Mouse (Mus musculus) embryo, embryonic 10.5 days (tissue): ENCODE measurements at regions not wholly inside any gene's neighbourhood (a gene's known extent, or its start where the extent isn't known, plus 50 kb on each side); places are given as distances from the start of the nearest gene placed in this dataset.
A peak's percentile ranks its signal among the peaks of the same experiment; 100 is the strongest.

Experiments
- DNase-seq: peaks from one replicate; pipeline ENCODE4 v3.0.0-alpha.2; 2015; ENCODE audit warnings: low spot score

- DNase-seq: peak; percentile 72
Observed at GRCm38 (mm10) chr12:92292460-92293340, 443.7 kb upstream of the Sel1l start.

GRCm38 (mm10) chr12:92291490-92291889 is 442.5 kb upstream of the Sel1l start:
- no peak for DNase-seq

- no peak for DNase-seq
Observed at GRCm38 (mm10) chr12:92285511-92285910, 436.6 kb upstream of the Sel1l start.

DNA sequence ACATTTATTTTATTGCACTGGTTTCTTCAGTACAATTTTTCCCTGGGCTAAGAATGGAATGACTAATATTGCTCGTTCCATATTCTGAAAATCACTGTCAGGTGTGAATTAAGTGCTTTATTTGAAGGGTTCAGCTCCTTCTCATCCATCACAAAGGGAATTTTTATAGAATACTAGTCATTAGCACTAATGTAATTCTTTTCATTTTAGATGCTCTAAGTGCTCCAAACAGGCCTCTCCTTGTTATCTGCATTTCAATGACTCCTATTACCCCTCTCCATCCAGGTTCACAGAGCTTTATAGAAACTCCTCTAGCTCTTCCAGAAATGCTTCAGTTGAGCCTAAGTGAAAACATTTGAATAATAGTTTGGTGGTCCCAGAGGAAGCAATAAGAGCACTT is 431.5 kb upstream of the Sel1l start:
- no peak for DNase-seq

DNA sequence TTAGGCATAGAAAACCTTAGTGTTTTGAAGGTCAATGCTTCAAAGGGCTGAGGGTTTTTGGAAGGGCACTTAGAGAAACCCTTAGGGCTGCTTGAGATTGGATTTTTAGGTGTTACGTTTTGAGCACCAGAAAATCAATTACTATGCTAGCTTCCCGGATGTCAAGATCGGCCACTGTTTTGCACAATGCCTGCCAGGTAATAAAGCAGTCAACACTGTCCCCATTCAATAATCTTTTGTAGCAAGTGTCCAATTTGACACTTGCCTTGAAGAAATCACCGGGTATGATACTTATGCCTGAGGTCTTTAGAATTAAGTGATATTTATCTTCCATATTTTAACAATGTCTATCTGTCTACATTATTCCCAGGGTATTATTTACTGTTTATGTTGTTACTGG is 403.0 kb upstream of the Sel1l start:
- peak; percentile 5 for DNase-seq

GRCm38 (mm10) chr12:92246790-92247451 is 398.0 kb upstream of the Sel1l start:
- peak; percentile 32 for DNase-seq

DNA sequence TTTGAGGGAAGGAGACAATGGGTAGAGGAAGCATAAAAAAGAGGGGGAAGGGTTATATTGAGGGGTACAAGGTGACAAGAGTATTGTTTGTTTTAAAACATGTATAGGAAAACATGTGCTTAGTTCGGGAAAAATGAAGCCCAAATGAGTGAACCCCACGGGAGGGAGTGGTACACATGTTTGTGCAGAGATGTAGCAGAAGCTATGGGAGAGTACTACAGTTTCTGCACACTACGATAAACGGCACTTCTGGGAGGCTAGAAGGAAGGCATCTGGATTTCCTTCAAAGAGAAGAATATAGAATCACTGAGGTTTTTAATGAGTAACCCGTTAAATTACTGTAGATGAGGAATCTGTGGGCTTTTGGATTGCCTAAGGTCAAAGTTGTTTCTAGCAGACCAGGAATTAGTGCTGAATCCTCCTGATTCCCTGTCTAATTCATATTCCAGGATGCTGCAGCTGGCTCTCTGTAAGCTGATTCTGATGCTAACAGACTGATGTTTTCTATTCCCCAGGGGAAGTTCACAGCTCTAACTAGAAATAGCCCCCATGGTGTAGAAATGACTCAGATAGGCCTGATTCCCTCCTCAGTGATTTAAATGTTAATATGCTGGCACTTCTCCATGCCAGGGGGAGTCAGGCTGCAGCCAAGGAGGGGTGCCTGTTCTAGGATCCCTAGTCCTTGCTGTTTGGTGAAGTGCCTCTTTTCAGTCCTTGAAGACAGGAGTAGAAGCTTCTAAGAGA is 391.2 kb upstream of the Sel1l start:
- no peak for DNase-seq

DNA sequence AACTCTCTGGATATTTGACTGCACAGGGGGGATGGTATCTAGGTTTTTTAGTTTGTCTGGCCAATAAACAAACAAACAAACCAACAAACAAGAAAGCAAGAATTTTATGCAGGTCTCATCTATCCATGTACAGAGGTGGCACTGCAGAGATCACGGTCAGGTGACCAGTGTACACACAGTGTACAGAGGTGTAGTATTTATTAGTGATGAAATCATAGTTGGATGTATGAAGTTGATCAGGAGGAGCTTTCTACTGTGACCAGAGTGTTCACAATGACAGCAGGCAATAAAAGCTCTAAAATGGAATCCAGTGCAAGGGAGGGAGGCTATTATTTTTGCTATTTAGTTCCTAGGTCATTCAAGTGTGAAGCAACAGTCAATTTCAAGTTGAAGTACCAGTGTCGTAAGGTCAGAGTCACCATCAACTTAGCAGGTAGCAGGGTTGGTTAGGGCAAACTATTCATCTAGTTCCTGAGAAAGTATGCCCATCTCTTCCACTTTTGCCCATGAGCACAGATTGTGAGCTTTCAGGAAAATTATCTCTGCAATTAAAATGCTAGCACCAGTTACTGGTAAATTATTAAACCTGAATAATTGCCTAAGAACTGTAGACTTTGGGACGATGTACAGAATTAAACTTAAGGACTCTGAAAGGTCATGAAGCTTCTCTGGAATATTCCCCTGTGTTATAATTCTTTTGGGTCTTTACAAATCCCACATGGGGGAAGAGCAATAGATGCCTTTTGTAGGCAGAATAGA is 384.9 kb upstream of the Sel1l start:
- no peak for DNase-seq

DNA sequence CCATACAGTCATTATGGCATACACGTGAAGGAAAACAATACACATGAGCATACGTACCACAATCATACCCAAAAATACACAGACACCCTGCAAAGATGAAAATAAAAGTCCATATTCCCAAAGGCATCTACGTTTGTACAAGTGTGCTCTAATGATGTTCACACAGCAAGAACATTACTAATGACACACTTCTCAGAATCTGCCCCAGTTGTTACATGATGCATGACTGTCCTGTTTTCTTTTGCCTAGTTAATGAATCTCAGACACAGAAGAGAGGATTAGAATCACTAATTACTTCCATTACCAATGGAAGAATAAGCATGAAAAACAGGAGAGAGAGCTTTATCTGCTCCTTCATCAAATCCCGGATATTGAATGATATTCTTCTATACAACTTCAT is 379.6 kb upstream of the Sel1l start:
- no peak for DNase-seq

- no peak for DNase-seq
Observed at GRCm38 (mm10) chr12:92203351-92203750, 354.4 kb upstream of the Sel1l start.

DNA sequence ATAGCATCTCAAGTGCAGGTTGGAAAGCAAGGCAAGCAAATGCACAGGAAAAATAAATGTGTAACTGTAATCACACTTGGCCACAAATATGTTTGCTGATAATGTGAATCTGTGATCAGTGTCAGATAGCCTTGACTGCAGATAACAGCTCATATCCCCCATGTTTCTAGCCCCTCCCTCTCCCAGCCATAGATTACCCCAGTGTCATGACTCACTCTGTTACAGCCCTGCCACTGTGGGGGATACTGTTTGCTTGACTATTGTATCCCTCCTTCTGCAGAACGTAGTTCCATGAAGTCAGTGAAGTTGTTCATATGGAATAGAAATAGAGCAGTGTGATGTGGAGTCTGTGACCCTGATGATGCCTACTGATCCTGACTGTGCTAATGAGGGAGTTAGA is 351.6 kb upstream of the Sel1l start:
- no peak for DNase-seq

DNA sequence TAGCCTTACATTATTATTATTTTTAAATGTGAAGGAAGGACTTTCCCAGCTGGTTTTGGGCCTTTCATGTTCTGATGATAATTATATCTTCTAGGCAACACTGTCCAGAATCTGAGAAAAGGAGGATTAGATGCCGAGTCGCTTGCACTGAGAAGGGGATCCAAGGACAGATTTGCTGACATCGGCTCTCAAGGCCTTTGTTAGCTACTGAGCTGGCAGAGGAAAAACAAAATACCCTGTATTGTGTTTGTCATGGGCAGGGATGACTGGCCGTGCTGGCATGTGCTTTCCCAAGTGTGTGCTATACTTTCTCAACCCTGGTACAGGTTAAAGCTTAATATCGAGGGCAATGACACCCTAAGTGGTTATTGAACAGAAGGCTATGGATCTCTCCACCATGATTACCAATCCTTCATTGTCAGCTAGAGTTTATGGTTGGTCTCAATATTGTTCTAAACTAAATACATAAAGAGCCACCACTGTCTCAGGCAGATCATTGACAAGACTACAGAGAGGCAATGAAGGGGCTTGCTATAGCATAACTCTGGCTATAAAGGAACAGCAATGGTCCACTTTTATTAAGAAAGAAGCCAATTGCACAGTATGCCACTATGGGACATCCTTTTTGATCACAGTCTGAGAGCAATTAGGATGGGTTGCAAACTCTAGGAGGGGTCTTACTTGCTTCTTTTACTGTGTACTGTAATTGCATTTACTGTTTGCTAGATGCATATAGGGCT is 350.0 kb upstream of the Sel1l start:
- no peak for DNase-seq

- no peak for DNase-seq
Observed at GRCm38 (mm10) chr12:92193934-92194685, 345.2 kb upstream of the Sel1l start.

GRCm38 (mm10) chr12:92193199-92193933 is 344.4 kb upstream of the Sel1l start:
- no peak for DNase-seq

- DNase-seq: no peak
Observed at GRCm38 (mm10) chr12:92189022-92189421, 340.1 kb upstream of the Sel1l start.

DNA sequence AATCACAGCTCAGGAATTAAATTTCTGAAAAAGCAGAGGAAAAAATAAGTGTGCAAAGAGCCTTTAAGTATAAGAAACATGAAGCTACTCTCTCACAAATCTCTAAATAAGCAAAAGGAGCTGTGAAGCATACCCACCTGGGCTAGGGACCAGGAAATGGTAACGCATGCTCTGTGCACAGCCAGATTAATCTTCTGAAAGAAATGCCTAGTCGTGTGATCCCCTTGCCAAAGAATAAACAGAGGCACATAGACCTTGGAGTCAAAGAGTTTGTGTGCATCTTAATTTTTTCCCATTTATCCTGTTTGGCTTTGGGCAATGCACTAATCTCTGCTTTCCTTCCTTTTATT is 338.2 kb upstream of the Sel1l start:
- DNase-seq: no peak

DNA sequence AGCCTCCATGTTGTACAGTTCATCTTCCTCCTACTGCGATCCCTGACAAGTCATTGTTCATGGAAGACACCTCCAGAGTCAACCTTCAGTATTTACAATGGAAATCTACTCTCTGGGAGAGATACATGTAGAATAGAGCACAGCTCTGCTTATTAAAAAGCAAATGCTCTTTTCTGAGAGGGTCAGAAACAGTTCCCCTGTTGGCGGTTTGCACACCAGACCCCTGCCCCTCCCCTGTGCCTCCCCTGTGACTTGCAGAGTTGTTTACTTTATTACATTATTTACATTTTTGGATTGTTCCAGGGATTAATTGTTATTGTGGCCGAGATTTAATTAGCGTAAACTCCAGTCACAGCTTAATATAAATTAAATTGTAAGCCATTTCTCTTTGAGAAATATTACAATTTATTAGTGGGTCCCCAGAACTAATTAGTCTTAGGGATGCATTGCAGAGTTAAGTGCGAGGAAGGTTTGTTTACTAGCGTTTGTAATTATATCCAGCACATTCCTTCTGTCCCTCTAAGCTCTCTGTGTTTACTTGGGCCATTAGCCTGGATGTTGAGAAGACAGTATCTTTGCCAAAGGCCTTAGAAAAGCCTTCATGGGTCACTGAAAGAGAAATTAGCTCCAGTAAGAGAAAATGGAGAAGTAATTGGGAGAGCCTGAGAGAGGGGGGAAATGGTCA is 337.6 kb upstream of the Sel1l start:
- peak; percentile 5 for DNase-seq

DNA sequence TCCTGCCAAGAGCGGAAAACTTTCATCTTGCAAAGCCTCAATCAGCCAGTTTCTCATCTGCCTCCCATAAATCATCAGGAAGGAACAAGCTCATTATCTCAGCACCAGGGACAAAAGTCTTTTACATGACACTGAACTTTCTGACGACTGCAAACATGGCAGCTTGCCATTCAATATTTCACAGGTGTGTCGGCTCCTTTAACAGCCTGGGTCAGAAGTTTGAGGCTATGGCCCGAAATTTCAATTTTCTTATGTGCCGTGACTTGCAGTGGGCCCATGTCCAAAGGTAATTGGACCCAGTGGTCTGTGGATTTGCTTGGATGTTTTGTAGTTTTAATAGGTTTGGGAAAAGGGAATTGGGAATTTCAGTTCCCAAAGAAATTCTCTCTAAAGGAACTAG is 330.3 kb upstream of the Sel1l start:
- no peak for DNase-seq

- no peak for DNase-seq
Observed at GRCm38 (mm10) chr12:92156726-92157125, 307.8 kb upstream of the Sel1l start.

- DNase-seq: no peak
Observed at GRCm38 (mm10) chr12:92152922-92153235, 303.9 kb upstream of the Sel1l start.
